Mouse (Mus musculus): ENCODE results near the gene Lrrc18.

DNA sequence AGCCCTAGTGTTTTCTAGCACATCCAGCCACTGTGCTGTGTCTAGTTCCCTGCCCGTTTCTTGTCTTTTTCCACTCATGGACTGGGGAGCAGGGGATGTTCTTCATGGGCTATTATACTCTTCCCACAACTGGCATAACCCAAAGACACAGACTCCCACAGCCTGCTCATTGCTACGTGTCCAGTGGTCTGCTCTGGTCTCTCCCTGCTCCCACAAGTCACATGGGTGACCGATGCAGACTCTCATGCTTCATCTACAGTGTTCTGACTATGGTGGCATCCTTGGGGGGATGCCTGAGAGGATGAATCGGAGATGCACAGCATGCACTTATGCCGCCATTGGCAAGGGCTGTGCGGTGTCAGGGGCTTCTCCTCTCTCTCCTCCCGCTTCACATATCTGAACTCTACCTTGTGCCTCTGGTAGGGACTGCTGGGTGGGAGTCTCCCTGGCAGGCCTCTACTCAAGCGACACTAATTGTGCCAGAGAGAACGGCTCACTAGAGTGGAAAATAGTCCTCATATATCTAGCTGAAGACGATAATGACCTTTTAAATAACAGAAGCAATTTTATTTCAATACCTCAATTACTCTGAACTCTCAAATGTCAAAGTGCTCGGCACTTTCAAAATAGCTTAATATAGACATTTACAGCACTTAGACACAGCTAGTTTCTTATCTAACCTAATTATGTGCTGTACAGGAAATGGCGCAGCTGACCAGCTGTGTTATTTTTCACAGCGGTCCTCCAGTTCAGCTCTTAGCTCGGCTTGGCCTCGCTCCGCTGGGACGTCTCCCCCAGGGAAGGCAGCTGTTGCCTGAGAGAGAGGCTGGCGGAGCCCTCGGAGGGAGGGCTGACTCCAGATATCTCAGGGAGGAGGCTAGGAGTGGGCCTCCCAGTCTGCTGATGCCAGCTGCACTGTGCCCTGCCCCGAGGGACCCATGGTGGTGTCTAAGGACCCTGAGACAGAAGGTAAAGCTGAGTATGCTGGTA lies 40.6 kb upstream of the Lrrc18 start:
- TF ChIP-seq CTCF (IDR thresholded peaks at IDR 0.05; ENCODE audit: low read depth), result no peak
- TF ChIP-seq EP300 (optimal IDR thresholded peaks at IDR 0.05), result no peak
